Mouse (Mus musculus) hindbrain, embryonic 15.5 days (tissue): ENCODE measurements at regions not wholly inside any gene's neighbourhood (a gene's known extent, or its start where the extent isn't known, plus 50 kb on each side); places are given as distances from the start of the nearest gene placed in this dataset.

Experiments used
- ATAC-seq: fragments of 200-750 bp; cut with Nextera tagmentation; 2 replicates; pipeline ENCODE4 v1.8.0; 2017; ENCODE audit warnings: low read depth, moderate number of reproducible peaks, moderate TSS enrichment; ENCODE audit not compliant: low FRiP score
- H3K27ac ChIP-seq: fragments of 300-500 bp; sonication (generic); replicated peaks from 2 replicates; pipeline ENCODE4 v1.5.1; 2015; ENCODE audit warnings: mild to moderate bottlenecking, inconsistent platforms
- H3K27me3 ChIP-seq: fragments of 300-500 bp; sonication (generic); 2 replicates; pipeline ENCODE4 v1.6.1; 2015; ENCODE audit warnings: control low read depth, inconsistent platforms
- H3K36me3 ChIP-seq: fragments of 300-500 bp; sonication (generic); 2 replicates; pipeline ENCODE4 v1.6.1; 2015; ENCODE audit warnings: control low read depth, inconsistent platforms
- H3K4me1 ChIP-seq: fragments of 300-500 bp; sonication (generic); replicated peaks from 2 replicates; pipeline ENCODE4 v1.6.1; 2015; ENCODE audit warnings: control low read depth, inconsistent platforms
- H3K4me2 ChIP-seq: fragments of 300-500 bp; sonication (generic); 2 replicates; pipeline ENCODE4 v1.6.1; 2015; ENCODE audit warnings: moderate library complexity, mild to moderate bottlenecking, inconsistent platforms
- H3K4me3 ChIP-seq: fragments of 300-500 bp; sonication (generic); 2 replicates; pipeline ENCODE4 v1.5.1; 2015; ENCODE audit warnings: mild to moderate bottlenecking, inconsistent platforms
- H3K9ac ChIP-seq: fragments of 300-500 bp; sonication (generic); 2 replicates; pipeline ENCODE4 v1.6.1; 2015; ENCODE audit warnings: inconsistent platforms
- H3K9me3 ChIP-seq: fragments of 300-500 bp; sonication (generic); 2 replicates; pipeline ENCODE4 v1.6.1; 2016; ENCODE audit warnings: control low read depth, inconsistent platforms
- WGBS: fragments of 180-500 bp; shearing (Covaris S2); methylation state at CpG from one replicate; pipeline ENCODE4 v1.1.7; 2015; 5-methylcytosine and 5-hydroxymethylcytosine counted together

- Histone ChIP-seq H3K36me3 (no peaks in the 10 kb centered on the region), H3K27ac (no peak overlapping the region), H3K9ac (no peak overlapping the region), H3K4me2 (no peak overlapping the region), H3K9me3 (no peaks in the 10 kb centered on the region), H3K4me3 (no peak overlapping the region), H3K27me3 (no peaks in the 10 kb centered on the region), H3K4me1 (no peaks in the 10 kb centered on the region)
- no peak for ATAC-seq
- 83% methylated on average over 3 of the region's 3 CpGs for WGBS
These were observed 72.6 kb upstream of the Npy2r start for GRCm38 (mm10) chr3:82620418-82621003.

GRCm38 (mm10) chr3:82619371-82619770 is 71.5 kb upstream of the Npy2r start:
- no peaks in the 10 kb centered on the region for H3K36me3 ChIP-seq
- WGBS: 78% methylated on average over 5 of the region's 5 CpGs
- no peak for ATAC-seq
- H3K4me3 ChIP-seq: no peak overlapping the region
- H3K27me3 ChIP-seq: no peaks in the 10 kb centered on the region
- no peak overlapping the region for H3K27ac ChIP-seq
- no peak overlapping the region for H3K4me2 ChIP-seq
- no peaks in the 10 kb centered on the region for H3K4me1 ChIP-seq
- H3K9ac ChIP-seq: no peak overlapping the region
- no peaks in the 10 kb centered on the region for H3K9me3 ChIP-seq

DNA sequence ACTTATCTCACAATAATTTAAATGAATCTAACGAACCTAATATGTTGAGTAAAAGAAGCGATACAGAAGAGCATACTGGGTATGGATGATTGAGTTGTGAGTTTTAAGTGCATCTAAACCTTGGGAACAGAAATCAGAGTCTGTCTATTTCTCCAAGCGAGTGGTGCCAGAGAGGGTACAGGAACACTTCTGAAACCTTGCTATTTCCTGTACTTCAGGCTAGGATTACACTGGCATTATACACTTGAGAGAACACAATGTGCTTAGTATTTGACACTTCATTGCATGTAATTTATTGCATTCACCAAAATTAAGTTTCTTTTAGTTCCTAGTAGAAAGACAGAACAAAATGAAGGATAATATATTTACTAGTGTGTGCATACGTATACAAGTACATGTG is 54.0 kb upstream of the Npy2r start:
- no peaks in the 10 kb centered on the region for H3K36me3 ChIP-seq
- ATAC-seq: no peak
- 89% methylated on average over 4 of the region's 4 CpGs for WGBS

GRCm38 (mm10) chr3:82598656-82599055 is 50.8 kb upstream of the Npy2r start:
- 88% methylated on average over 1 of the region's 1 CpGs for WGBS
- no peak overlapping the region for H3K9ac ChIP-seq
- no peak overlapping the region for H3K27ac ChIP-seq
- no peaks in the 10 kb centered on the region for H3K4me1 ChIP-seq
- H3K9me3 ChIP-seq: no peaks in the 10 kb centered on the region
- no peaks in the 10 kb centered on the region for H3K36me3 ChIP-seq
- ATAC-seq: no peak
- H3K4me2 ChIP-seq: no peak overlapping the region
- no peak overlapping the region for H3K4me3 ChIP-seq
- H3K27me3 ChIP-seq: no peaks in the 10 kb centered on the region

More for the DNA sequence above, 54.0 kb upstream of the Npy2r start:
- H3K27ac ChIP-seq: no peak overlapping the region
- H3K9me3 ChIP-seq: no peaks in the 10 kb centered on the region
- no peak overlapping the region for H3K9ac ChIP-seq
- no peak overlapping the region for H3K4me2 ChIP-seq
- no peaks in the 10 kb centered on the region for H3K27me3 ChIP-seq
- H3K4me3 ChIP-seq: no peak overlapping the region
- H3K4me1 ChIP-seq: no peaks in the 10 kb centered on the region
